Comparison of ENCODE assay signal across 21 mouse cellular contexts in the genomic region with DNA sequence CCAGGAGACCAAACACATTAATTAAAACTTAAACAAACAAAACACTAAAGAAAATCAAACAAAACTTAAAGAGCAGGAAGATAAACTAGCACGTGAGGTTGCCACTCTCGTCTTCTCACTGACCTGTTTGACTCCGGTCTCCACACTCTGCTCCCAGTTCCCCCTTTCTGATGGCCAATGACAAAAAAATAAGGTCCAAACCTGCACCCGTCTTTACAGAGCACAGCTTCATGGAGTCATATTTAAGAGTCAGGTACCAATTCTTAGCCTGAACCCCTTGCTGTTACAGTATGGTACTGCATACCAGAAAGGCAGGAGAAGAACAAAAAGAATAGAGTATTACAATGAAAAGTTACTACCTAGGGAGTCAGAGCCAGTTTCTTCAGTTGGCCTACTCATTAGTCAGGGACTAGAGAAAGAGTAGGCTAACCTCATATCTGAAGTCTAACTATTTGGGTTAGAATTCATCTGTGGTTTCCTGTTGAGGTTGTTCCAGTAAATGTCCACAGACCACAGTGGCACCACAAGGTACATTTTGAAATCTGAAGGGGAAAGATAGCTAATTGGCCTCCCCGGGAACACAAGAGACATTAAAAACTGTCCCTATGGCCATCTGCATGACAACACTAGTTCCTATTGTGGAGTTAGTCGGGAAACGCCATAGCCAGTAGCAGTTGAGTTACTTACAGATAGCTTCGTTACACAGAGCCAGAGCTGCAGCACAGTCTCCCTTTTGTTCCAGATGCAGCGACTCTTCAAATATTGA. TPM values are rescaled to one million over a fixed set of nuclear protein-coding genes. Genes with fewer than 3 reads are reported as not detected.
A peak's percentile ranks its signal among the peaks of the same experiment; 100 is the strongest.
DNase-seq lines count a peak whose midpoint lies in the region; ATAC-seq lines count a peak whose summit lies in the region.
"Had no signal": no experiment of that assay in that cellular context is flagged by ENCODE, and none has a peak within 500 bp of the region (broad histone marks: within the 10 kb centered on the region; RNA-seq: fewer than 3 reads in every experiment).

No protein-coding gene starts in this region.

- WGBS in lung, embryonic 15.5 days = 50% methylated on average over 9 of the region's 9 CpGs
- 48% methylated on average over 9 of the region's 9 CpGs for WGBS in stomach, embryonic 16.5 days

- no peak overlapping the region for H3K4me3 ChIP-seq in lung, embryonic 15.5 days
- H3K4me3 ChIP-seq in stomach, embryonic 16.5 days (replicated peaks; ENCODE audit: low read length) = no peak overlapping the region
- H3K4me3 ChIP-seq: forebrain, embryonic 10.5 days; heart, embryonic 13.5 days; hindbrain, embryonic 15.5 days; kidney, embryonic 15.5 days; liver, embryonic 15.5 days; neural tube, embryonic 12.5 days had no signal

- no peaks in the 10 kb centered on the region for H3K27me3 ChIP-seq in lung, embryonic 15.5 days
- no peaks in the 10 kb centered on the region for H3K27me3 ChIP-seq in stomach, embryonic 16.5 days (ENCODE audit: control insufficient read depth, insufficient read depth, low read length)
- H3K27me3 ChIP-seq: heart, embryonic 13.5 days; hindbrain, embryonic 15.5 days; kidney, embryonic 15.5 days; liver, embryonic 15.5 days; neural tube, embryonic 12.5 days had no signal

- H3K36me3 ChIP-seq in lung, embryonic 15.5 days = peaks cover 31% of the 10 kb centered on the region; the same call in 1 of the 2 replicates
- 0 out of 2 replicates have a peak, but pooled peaks cover 4% of the 10 kb centered on the region for H3K36me3 ChIP-seq in stomach, embryonic 16.5 days (ENCODE audit: control insufficient read depth, insufficient read depth, low read length)

- no peak for ATAC-seq in lung, embryonic 15.5 days (ENCODE audit: borderline replicate concordance, extremely low read depth, low FRiP score, low TSS enrichment)
- ATAC-seq in megakaryocyte, adult 5-6 weeks (ENCODE audit: poor library complexity, severe bottlenecking) = peak; percentile 66
- peak; percentile 80 for ATAC-seq in stomach, embryonic 16.5 days (ENCODE audit: insufficient read depth, low FRiP score)
- ATAC-seq: forebrain, postnatal 0 days; intestine, embryonic 16.5 days had no signal

- H3K9me3 ChIP-seq in lung, embryonic 15.5 days = no peaks in the 10 kb centered on the region
- no peaks in the 10 kb centered on the region for H3K9me3 ChIP-seq in stomach, embryonic 16.5 days (replicated peaks; ENCODE audit: control insufficient read depth, low read length)
- H3K9me3 ChIP-seq: forebrain, embryonic 10.5 days; heart, embryonic 13.5 days; hindbrain, embryonic 15.5 days; kidney, embryonic 15.5 days; liver, embryonic 15.5 days; neural tube, embryonic 12.5 days had no signal

- no peak overlapping the region for H3K9ac ChIP-seq in lung, embryonic 15.5 days
- no peak overlapping the region for H3K9ac ChIP-seq in stomach, embryonic 16.5 days (ENCODE audit: low read length)
- H3K9ac ChIP-seq: forebrain, postnatal 0 days; heart, embryonic 13.5 days; hindbrain, embryonic 15.5 days; kidney, embryonic 15.5 days; liver, embryonic 15.5 days; neural tube, embryonic 12.5 days had no signal

- no peak overlapping the region for H3K4me2 ChIP-seq in lung, embryonic 15.5 days
- peak overlapping the region; percentile 10; the same call in 1 of the 2 replicates for H3K4me2 ChIP-seq in stomach, embryonic 16.5 days (ENCODE audit: low read depth, low read length)
- H3K4me2 ChIP-seq: heart, embryonic 13.5 days; hindbrain, embryonic 15.5 days; kidney, embryonic 15.5 days; liver, embryonic 15.5 days; midbrain, embryonic 11.5 days; neural tube, embryonic 12.5 days had no signal

- peaks cover 9% of the 10 kb centered on the region; the same call in 1 of the 2 replicates for H3K4me1 ChIP-seq in lung, embryonic 15.5 days
- H3K4me1 ChIP-seq in stomach, embryonic 16.5 days (ENCODE audit: control insufficient read depth, insufficient read depth, low read length) = 0 out of 2 replicates have a peak, but pooled peaks cover 2% of the 10 kb centered on the region
- H3K4me1 ChIP-seq: forebrain, embryonic 10.5 days; heart, embryonic 13.5 days; hindbrain, embryonic 15.5 days; kidney, embryonic 15.5 days; liver, embryonic 15.5 days; neural tube, embryonic 12.5 days had no signal

- DNase-seq in lung, postnatal 14 days = no peak
- peak; percentile 76 for DNase-seq in MEL-GATA-1-ER (ENCODE audit: extremely low read depth, low read depth)
- no peak for DNase-seq in kidney, postnatal 4 days
- DNase-seq in kidney, postnatal 36 days = no peak
- DNase-seq: cerebellum, adult 2 months; cerebellum, postnatal 36 days; forebrain, postnatal 0 days; layer of hippocampus, postnatal 36 days; right cerebral cortex, adult 18-20 months; thymus, adult 18-20 months had no signal

- peak overlapping the region; percentile 72 for H3K27ac ChIP-seq in lung, embryonic 15.5 days
- peak overlapping the region; percentile 76 for H3K27ac ChIP-seq in stomach, embryonic 16.5 days (ENCODE audit: low read length)
- H3K27ac ChIP-seq: forebrain, embryonic 10.5 days; heart, embryonic 13.5 days; hindbrain, embryonic 15.5 days; kidney, embryonic 15.5 days; liver, embryonic 15.5 days; neural tube, embryonic 12.5 days had no signal

RNA-seq across cellular contexts. Expression of a gene that starts 19.1 kb away (rescaled TPM):
- polyA plus RNA-seq in lung, embryonic 15.5 days (2015; fragmentation: Nextera tagmentation; extraction: Ambion mirVana) = 41.3 and 41.6 TPM in 2 replicates
- 142 and 144 TPM in 2 replicates for total RNA-seq in megakaryocyte, adult 5-6 weeks (2015)
- total RNA-seq in megakaryocyte, adult 5-6 weeks (2017) = 64.6 and 86.8 TPM in 2 replicates
- 22.5 and 27.5 TPM in 2 replicates for polyA plus RNA-seq in stomach, embryonic 16.5 days (2015; fragmentation: Nextera tagmentation; extraction: Ambion mirVana)
